Mouse (Mus musculus) heart, adult 8-10 months (tissue): Measurements from ENCODE around the gene Actr10. TPM values are rescaled to one million over a fixed set of nuclear protein-coding genes. Genes with fewer than 3 reads are reported as not detected.

ENCODE experiments used
- total RNA-seq, 4 experiments: library from RNA; stranded (reverse); gene quantifications; 2 replicates each; pipeline ENCODE4 v1.2.4; 2022

Gene Actr10
- total RNA-seq, 4 experiments from 2014 or later = 120 to 137 (median 129) TPM

Other genes with a start within 250 kb of the Actr10 start
- gene Frmd6, start 112.3 kb upstream of the Actr10 start, total RNA-seq = 10 to 100 TPM; 28.6 to 35.3 (median 32.5) TPM
- 100 to 1,000 TPM; 168 to 195 (median 176) TPM for gene Psma3, start 36.8 kb downstream of the Actr10 start, total RNA-seq
- 10 to 100 TPM; 11.1 to 15.3 (median 13.1) TPM for gene Arid4a, start 78.1 kb downstream of the Actr10 start, total RNA-seq
- 1 to 10 TPM; 1.0 to 1.8 (median 1.5) TPM for gene Tomm20l, start 173.6 kb downstream of the Actr10 start, total RNA-seq
- gene Timm9, start 198.8 kb downstream of the Actr10 start, total RNA-seq = 10 to 100 TPM; 26.9 to 32.8 (median 28.3) TPM
- gene 2700049A03Rik, start 199.0 kb downstream of the Actr10 start, total RNA-seq = 1 to 10 TPM; 2.8 to 3.7 (median 3.5) TPM